Mouse (Mus musculus): ENCODE measurements around the gene Hist1h4b.

DNA sequence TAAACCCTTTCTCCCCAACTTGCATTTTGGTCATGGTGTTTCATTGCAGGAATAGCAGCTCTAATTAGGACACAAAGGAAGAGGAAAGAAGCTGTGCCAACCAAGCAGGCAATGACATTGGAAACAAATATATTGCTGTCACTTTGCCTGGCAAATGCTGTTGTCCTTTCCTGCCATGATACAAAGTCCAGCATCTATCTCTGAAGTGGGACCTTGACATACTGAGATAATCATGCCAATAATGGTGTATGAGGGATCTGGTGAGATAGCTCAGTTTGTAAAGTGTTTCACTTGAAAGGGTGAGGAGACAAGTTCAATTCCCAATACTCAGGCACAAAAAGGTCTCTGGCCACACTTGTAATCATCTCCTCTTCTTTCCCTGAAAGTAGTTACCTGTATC lies 10.0 kb downstream of the Hist1h4b start:
- TF ChIP-seq CTCF (IDR thresholded peaks at IDR 0.05; ENCODE audit: extremely low read depth, insufficient read depth, low read length) (no peak), POLR2A (IDR thresholded peaks at IDR 0.05; ENCODE audit: extremely low read depth, insufficient read depth, low read length) (no peak)
